7 mouse cellular contexts compared by ENCODE assay signal in genomic region chr12:86027000-86027399, GRCm38 (mm10). TPM values are rescaled to one million over a fixed set of nuclear protein-coding genes. Genes with fewer than 3 reads are reported as not detected.
DNase-seq lines count a peak whose midpoint lies in the region; ATAC-seq and TF ChIP-seq lines count a peak whose summit lies in the region.

No protein-coding gene starts in this region.

- H3K9me3 ChIP-seq in kidney, embryonic 14.5 days (ENCODE audit: control insufficient read depth, low read length) = no peaks in the 10 kb centered on the region
- no peaks in the 10 kb centered on the region for H3K9me3 ChIP-seq in hindbrain, postnatal 0 days (ENCODE audit: low read length)

- H3K27me3 ChIP-seq in kidney, embryonic 14.5 days (ENCODE audit: control insufficient read depth, insufficient read depth, low read length) = no peaks in the 10 kb centered on the region
- H3K27me3 ChIP-seq in hindbrain, postnatal 0 days (ENCODE audit: insufficient read depth, low read length) = no peaks in the 10 kb centered on the region

- H3K4me1 ChIP-seq in kidney, embryonic 14.5 days (ENCODE audit: control insufficient read depth, insufficient read depth, low read length) = peaks cover 14% of the 10 kb centered on the region
- H3K4me1 ChIP-seq in hindbrain, postnatal 0 days (ENCODE audit: insufficient read depth, low read length) = no peaks in the 10 kb centered on the region

- no peak overlapping the region for H3K27ac ChIP-seq in kidney, embryonic 14.5 days (ENCODE audit: low read depth, low read length)
- no peak overlapping the region for H3K27ac ChIP-seq in hindbrain, postnatal 0 days

- TF ChIP-seq POLR2A in brain, embryonic 14.5 days (IDR thresholded peaks at IDR 0.05; ENCODE audit: borderline replicate concordance, extremely low read depth, insufficient read depth, insufficient read length, poor library complexity, severe bottlenecking) = no peak

- TF ChIP-seq CTCF in brain, embryonic 14.5 days (IDR thresholded peaks at IDR 0.05; ENCODE audit: borderline replicate concordance, extremely low read depth, insufficient read depth, insufficient read length) = no peak
- TF ChIP-seq CTCF in hindbrain, postnatal 0 days (IDR thresholded peaks at IDR 0.05; ENCODE audit: low read depth) = no peak

- H3K4me3 ChIP-seq in kidney, embryonic 14.5 days (ENCODE audit: low read length) = no peak overlapping the region
- H3K4me3 ChIP-seq in hindbrain, postnatal 0 days (ENCODE audit: low read length) = no peak overlapping the region

- peak; percentile 54; the same call in 1 of the 2 replicates for ATAC-seq in kidney, embryonic 14.5 days (ENCODE audit: low FRiP score, low TSS enrichment)
- peak; percentile 81 for ATAC-seq in hindbrain, postnatal 0 days

- no peak for DNase-seq in kidney, adult 9 months
- DNase-seq in MN1 (ENCODE audit: low spot score) = peak; percentile 67
- peak; percentile 79 for DNase-seq in brain, embryonic 14.5 days (ENCODE audit: low read depth)
- peak; percentile 59 for DNase-seq in hindbrain, postnatal 0 days (ENCODE audit: low spot score)
- DNase-seq in right cerebral cortex, adult 2 months (ENCODE audit: low spot score in 2 of 2) = no peak
- no peak for DNase-seq in layer of hippocampus, postnatal 36 days

- no peaks in the 10 kb centered on the region for H3K36me3 ChIP-seq in kidney, embryonic 14.5 days (ENCODE audit: control insufficient read depth, insufficient read depth, low read length)
- H3K36me3 ChIP-seq in hindbrain, postnatal 0 days (ENCODE audit: insufficient read depth, low read length) = no peaks in the 10 kb centered on the region

- no peak overlapping the region for H3K4me2 ChIP-seq in kidney, embryonic 14.5 days (replicated peaks; ENCODE audit: low read depth, low read length)
- H3K4me2 ChIP-seq in hindbrain, postnatal 0 days (ENCODE audit: low read depth, low read length) = no peak overlapping the region

- H3K9ac ChIP-seq in kidney, embryonic 14.5 days (ENCODE audit: low read depth, low read length) = no peak overlapping the region
- no peak overlapping the region for H3K9ac ChIP-seq in hindbrain, postnatal 0 days (replicated peaks; ENCODE audit: low read length)

- WGBS in kidney, embryonic 14.5 days = 60% methylated on average over 5 of the region's 5 CpGs
- WGBS in hindbrain, postnatal 0 days = 53% methylated on average over 5 of the region's 5 CpGs

RNA-seq across cellular contexts. Expression of gene Tgfb3, which starts 51.8 kb away (rescaled TPM):
- 12.7 and 17.8 TPM in 2 replicates for polyA plus RNA-seq in kidney, embryonic 14.5 days (2014; fragmentation: Nextera tagmentation; extraction: Ambion mirVana)
- 6.6 and 7.3 TPM in 2 replicates for polyA plus RNA-seq in brain, embryonic 14.5 days (2012; rRNA removed)
- 4.0 and 5.9 TPM in 2 replicates for total RNA-seq in hindbrain, postnatal 0 days (2014; rRNA removed)
- polyA plus RNA-seq in hindbrain, postnatal 0 days (2015; fragmentation: Nextera tagmentation; extraction: Ambion mirVana) = 4.4 and 4.5 TPM in 2 replicates
- 10 to 100 TPM; 14.1 to 15.6 TPM for total RNA-seq in layer of hippocampus, postnatal 36 days (2021)

RNA-seq across cellular contexts. Expression of gene Ift43, which starts 55.3 kb away (rescaled TPM):
- polyA plus RNA-seq in kidney, embryonic 14.5 days (2014; fragmentation: Nextera tagmentation; extraction: Ambion mirVana) = 77.0 and 87.9 TPM in 2 replicates
- polyA plus RNA-seq in brain, embryonic 14.5 days (2012; rRNA removed) = 37.5 and 46.5 TPM in 2 replicates
- 14.4 and 22.4 TPM in 2 replicates for total RNA-seq in hindbrain, postnatal 0 days (2014; rRNA removed)
- polyA plus RNA-seq in hindbrain, postnatal 0 days (2015; fragmentation: Nextera tagmentation; extraction: Ambion mirVana) = 39.1 and 41.5 TPM in 2 replicates
- total RNA-seq in layer of hippocampus, postnatal 36 days (2021) = 10 to 100 TPM; 12.0 to 14.4 TPM

Comparison
In these comparisons a context has a peak if more than half of its experiments do, and no peak if none do; other contexts are left out.
1. DNase-seq: peak in MN1 (single experiment), brain, embryonic 14.5 days (single experiment) and hindbrain, postnatal 0 days (single experiment); none in kidney, adult 9 months (single experiment), right cerebral cortex, adult 2 months (0 of 2) and layer of hippocampus, postnatal 36 days (0 of 2).